Mouse (Mus musculus): ENCODE data around the gene Slc47a1. TPM values are rescaled to one million over a fixed set of nuclear protein-coding genes. Genes with fewer than 3 reads are reported as not detected.

Gene Slc47a1
- polyA plus RNA-seq, 1 experiment, result 3.4 TPM

- TF ChIP-seq CTCF (IDR thresholded peaks at IDR 0.05; ENCODE audit: borderline replicate concordance, control insufficient read depth, extremely low read depth, insufficient read depth, low read length, poor library complexity) (no peak), POLR2A (IDR thresholded peaks at IDR 0.05; ENCODE audit: control insufficient read depth, extremely low read depth, insufficient read depth, low read length, poor library complexity) (no peak)
- Histone ChIP-seq H3K4me1 (replicated peaks; ENCODE audit: control insufficient read depth, insufficient read depth, low read length) (no peaks in the 10 kb centered on the region; the same call in 1 of the 2 replicates), H3K36me3 (ENCODE audit: control insufficient read depth, insufficient read depth, low read length) (no peaks in the 10 kb centered on the region), H3K4me3 (ENCODE audit: control insufficient read depth, insufficient read depth, low read length) (no peak overlapping the region), H3K27ac (ENCODE audit: control insufficient read depth, insufficient read depth, low read length) (no peak overlapping the region), H3K27me3 (ENCODE audit: control insufficient read depth, insufficient read depth, low read length) (no peaks in the 10 kb centered on the region)
- DNase-seq, result no peak
- 41% methylated on average over 6 of the region's 6 CpGs for WGBS
These were observed 9.1 kb upstream of the Slc47a1 start for GRCm38 (mm10) chr11:61387233-61387632.

- no peak overlapping the region for H3K27ac ChIP-seq (ENCODE audit: control insufficient read depth, insufficient read depth, low read length)
- no peak overlapping the region for H3K4me3 ChIP-seq (ENCODE audit: control insufficient read depth, insufficient read depth, low read length)
- H3K4me1 ChIP-seq (replicated peaks; ENCODE audit: control insufficient read depth, insufficient read depth, low read length), result no peaks in the 10 kb centered on the region; the same call in 1 of the 2 replicates
- TF ChIP-seq CTCF (IDR thresholded peaks at IDR 0.05; ENCODE audit: borderline replicate concordance, control insufficient read depth, extremely low read depth, insufficient read depth, low read length, poor library complexity), result no peak
- no peak for TF ChIP-seq POLR2A (IDR thresholded peaks at IDR 0.05; ENCODE audit: control insufficient read depth, extremely low read depth, insufficient read depth, low read length, poor library complexity)
- H3K36me3 ChIP-seq (ENCODE audit: control insufficient read depth, insufficient read depth, low read length), result no peaks in the 10 kb centered on the region
- H3K27me3 ChIP-seq (ENCODE audit: control insufficient read depth, insufficient read depth, low read length), result no peaks in the 10 kb centered on the region
- WGBS, result 3% methylated on average over 4 of the region's 4 CpGs
- DNase-seq, result no peak
These were observed 7.6 kb upstream of the Slc47a1 start for GRCm38 (mm10) chr11:61385725-61386124.

- no peak for TF ChIP-seq POLR2A (IDR thresholded peaks at IDR 0.05; ENCODE audit: control insufficient read depth, extremely low read depth, insufficient read depth, low read length, poor library complexity)
- no peak for TF ChIP-seq CTCF (IDR thresholded peaks at IDR 0.05; ENCODE audit: borderline replicate concordance, control insufficient read depth, extremely low read depth, insufficient read depth, low read length, poor library complexity)
These were observed 3.1 kb upstream of the Slc47a1 start for GRCm38 (mm10) chr11:61381272-61381671.

GRCm38 (mm10) chr11:61378651-61379050 is 506 bp upstream of the Slc47a1 start:
- TF ChIP-seq POLR2A (IDR thresholded peaks at IDR 0.05; ENCODE audit: control insufficient read depth, extremely low read depth, insufficient read depth, low read length, poor library complexity) (no peak), CTCF (IDR thresholded peaks at IDR 0.05; ENCODE audit: borderline replicate concordance, control insufficient read depth, extremely low read depth, insufficient read depth, low read length, poor library complexity) (no peak)
- Histone ChIP-seq H3K27me3 (ENCODE audit: control insufficient read depth, insufficient read depth, low read length) (peaks cover 8% of the 10 kb centered on the region), H3K4me1 (replicated peaks; ENCODE audit: control insufficient read depth, insufficient read depth, low read length) (no peaks in the 10 kb centered on the region; the same call in 1 of the 2 replicates), H3K27ac (ENCODE audit: control insufficient read depth, insufficient read depth, low read length) (no peak overlapping the region), H3K4me3 (ENCODE audit: control insufficient read depth, insufficient read depth, low read length) (no peak overlapping the region), H3K36me3 (ENCODE audit: control insufficient read depth, insufficient read depth, low read length) (no peaks in the 10 kb centered on the region)
- WGBS, result 77% methylated on average over 4 of the region's 4 CpGs
- no peak for DNase-seq

More at GRCm38 (mm10) chr11:61381272-61381671, 3.1 kb upstream of the Slc47a1 start:
- no peak overlapping the region for H3K4me3 ChIP-seq (ENCODE audit: control insufficient read depth, insufficient read depth, low read length)
- DNase-seq, result no peak
- H3K27me3 ChIP-seq (ENCODE audit: control insufficient read depth, insufficient read depth, low read length), result peaks cover 8% of the 10 kb centered on the region
- H3K4me1 ChIP-seq (replicated peaks; ENCODE audit: control insufficient read depth, insufficient read depth, low read length), result no peaks in the 10 kb centered on the region; the same call in 1 of the 2 replicates
- no peak overlapping the region for H3K27ac ChIP-seq (ENCODE audit: control insufficient read depth, insufficient read depth, low read length)
- WGBS, result 88% methylated on average over 1 of the region's 1 CpGs
- H3K36me3 ChIP-seq (ENCODE audit: control insufficient read depth, insufficient read depth, low read length), result no peaks in the 10 kb centered on the region

- DNase-seq, result no peak
- WGBS, result 76% methylated on average over 2 of the region's 2 CpGs
- TF ChIP-seq CTCF (IDR thresholded peaks at IDR 0.05; ENCODE audit: borderline replicate concordance, control insufficient read depth, extremely low read depth, insufficient read depth, low read length, poor library complexity) (no peak), POLR2A (IDR thresholded peaks at IDR 0.05; ENCODE audit: control insufficient read depth, extremely low read depth, insufficient read depth, low read length, poor library complexity) (no peak)
- no peak overlapping the region for H3K4me3 ChIP-seq (ENCODE audit: control insufficient read depth, insufficient read depth, low read length)
- no peak overlapping the region for H3K27ac ChIP-seq (ENCODE audit: control insufficient read depth, insufficient read depth, low read length)
- H3K4me1 ChIP-seq (replicated peaks; ENCODE audit: control insufficient read depth, insufficient read depth, low read length), result no peaks in the 10 kb centered on the region
- no peaks in the 10 kb centered on the region for H3K27me3 ChIP-seq (ENCODE audit: control insufficient read depth, insufficient read depth, low read length)
- no peaks in the 10 kb centered on the region for H3K36me3 ChIP-seq (ENCODE audit: control insufficient read depth, insufficient read depth, low read length)
These were observed 9.5 kb downstream of the Slc47a1 start for GRCm38 (mm10) chr11:61368668-61369067.

GRCm38 (mm10) chr11:61366517-61367273 is 11.4 kb downstream of the Slc47a1 start:
- Histone ChIP-seq H3K36me3 (ENCODE audit: control insufficient read depth, insufficient read depth, low read length) (no peaks in the 10 kb centered on the region), H3K27me3 (ENCODE audit: control insufficient read depth, insufficient read depth, low read length) (no peaks in the 10 kb centered on the region), H3K27ac (ENCODE audit: control insufficient read depth, insufficient read depth, low read length) (no peak overlapping the region), H3K4me3 (ENCODE audit: control insufficient read depth, insufficient read depth, low read length) (no peak overlapping the region), H3K4me1 (replicated peaks; ENCODE audit: control insufficient read depth, insufficient read depth, low read length) (no peaks in the 10 kb centered on the region)
- TF ChIP-seq CTCF (IDR thresholded peaks at IDR 0.05; ENCODE audit: borderline replicate concordance, control insufficient read depth, extremely low read depth, insufficient read depth, low read length, poor library complexity), result no peak
- TF ChIP-seq POLR2A (IDR thresholded peaks at IDR 0.05; ENCODE audit: control insufficient read depth, extremely low read depth, insufficient read depth, low read length, poor library complexity), result no peak
- 75% methylated on average over 9 of the region's 9 CpGs for WGBS
- no peak for DNase-seq

Data from thymus, adult 2 months (tissue).